Mouse (Mus musculus) R1 (cell line): ENCODE results near the gene Fam181a.
A peak's percentile ranks its signal among the peaks of the same experiment; 100 is the strongest.

ENCODE experiments used
- DNase-seq: peaks from one replicate; pipeline ENCODE4 v3.0.0-alpha.2; 2018; ENCODE audit warnings: low read depth, low spot score

Fam181a gene

DNA sequence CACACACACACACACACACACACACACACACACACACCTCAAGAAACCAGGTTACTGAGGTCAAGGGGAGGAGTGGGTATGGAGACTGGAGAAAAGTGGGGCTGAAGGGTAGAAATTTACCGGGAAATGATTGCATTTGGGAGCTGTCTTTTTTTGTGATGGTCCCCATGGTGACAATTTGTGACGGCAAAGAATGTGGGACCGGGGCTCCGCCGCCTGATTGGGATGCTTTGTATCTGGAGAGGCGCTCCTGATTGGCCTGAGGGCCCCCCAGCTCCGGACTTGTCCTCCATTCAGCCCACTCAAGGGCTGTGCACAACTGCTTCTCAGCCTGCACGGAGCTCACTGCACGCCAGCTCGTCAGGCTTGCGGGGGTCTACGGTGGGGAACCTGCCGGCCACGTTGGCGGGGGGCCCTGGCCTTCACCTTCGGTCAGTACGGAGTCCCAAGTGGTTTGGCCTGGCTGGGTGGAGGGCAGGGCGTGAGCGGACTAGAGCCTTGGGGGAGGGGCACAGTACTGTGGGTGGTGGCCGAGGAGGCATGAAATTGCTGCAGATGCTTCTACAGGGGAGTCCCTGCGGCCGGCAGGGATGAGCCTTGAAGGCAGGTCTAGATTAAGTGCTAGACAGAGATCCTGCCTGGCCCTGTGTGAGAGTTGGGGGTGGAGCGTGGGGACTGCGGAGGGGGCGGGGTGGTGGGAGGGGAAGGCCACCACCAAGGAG is 4.0 kb downstream of the Fam181a start:
- DNase-seq = peak; percentile 39

DNA sequence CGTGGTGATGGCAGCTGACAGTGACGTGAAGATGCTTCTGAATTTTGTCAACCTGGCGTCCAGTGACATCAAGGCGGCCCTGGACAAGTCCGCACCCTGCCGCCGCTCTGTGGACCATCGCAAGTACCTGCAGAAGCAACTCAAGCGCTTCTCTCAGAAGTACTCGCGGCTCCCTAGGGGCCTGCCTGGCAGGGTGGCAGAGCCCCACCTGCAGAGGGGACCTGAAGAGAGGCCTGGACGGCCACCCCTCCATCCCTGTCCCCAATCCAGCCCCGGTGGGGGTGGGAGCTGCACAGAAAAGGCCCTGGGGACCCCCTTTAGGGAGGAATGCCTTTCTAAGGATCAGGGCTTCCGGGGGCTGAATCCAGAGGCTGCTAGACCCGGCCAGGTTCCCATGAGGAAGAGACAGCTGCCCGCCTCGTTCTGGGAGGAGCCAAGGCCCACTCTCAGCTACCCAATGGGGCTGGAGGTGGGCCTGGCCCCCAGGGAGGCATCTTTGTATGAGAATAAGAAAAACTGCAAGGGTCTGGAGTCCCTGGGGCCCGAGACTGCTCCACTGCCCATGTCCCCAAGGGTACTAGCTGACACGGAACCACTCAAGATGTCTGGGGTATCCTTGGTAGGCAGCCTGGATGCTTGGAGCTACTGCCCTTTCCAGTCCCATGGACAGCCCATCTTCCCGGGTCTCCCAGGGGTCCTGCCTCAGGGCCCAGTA is 5.2 kb downstream of the Fam181a start:
- no peak for DNase-seq

DNA sequence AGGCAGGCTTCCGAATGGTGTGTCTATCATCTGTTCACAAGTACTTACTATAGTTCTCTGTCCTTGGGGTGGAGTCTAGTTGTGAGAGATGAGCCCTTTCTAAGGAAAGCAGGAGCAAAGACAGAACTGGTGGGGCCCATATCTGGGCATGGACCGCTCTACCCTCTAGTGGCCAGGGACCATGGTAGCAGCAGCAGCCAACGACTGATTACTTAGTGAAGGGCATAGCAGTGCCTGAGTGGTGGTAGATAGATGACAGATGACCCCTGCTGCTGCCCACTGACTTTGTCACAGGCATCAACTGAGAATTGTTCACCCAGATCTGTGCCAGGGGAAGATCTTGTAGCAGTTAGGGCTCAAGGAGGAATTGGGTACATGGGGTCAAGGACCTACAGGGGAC is 12.0 kb downstream of the Fam181a start:
- DNase-seq = peak; percentile 24

DNA sequence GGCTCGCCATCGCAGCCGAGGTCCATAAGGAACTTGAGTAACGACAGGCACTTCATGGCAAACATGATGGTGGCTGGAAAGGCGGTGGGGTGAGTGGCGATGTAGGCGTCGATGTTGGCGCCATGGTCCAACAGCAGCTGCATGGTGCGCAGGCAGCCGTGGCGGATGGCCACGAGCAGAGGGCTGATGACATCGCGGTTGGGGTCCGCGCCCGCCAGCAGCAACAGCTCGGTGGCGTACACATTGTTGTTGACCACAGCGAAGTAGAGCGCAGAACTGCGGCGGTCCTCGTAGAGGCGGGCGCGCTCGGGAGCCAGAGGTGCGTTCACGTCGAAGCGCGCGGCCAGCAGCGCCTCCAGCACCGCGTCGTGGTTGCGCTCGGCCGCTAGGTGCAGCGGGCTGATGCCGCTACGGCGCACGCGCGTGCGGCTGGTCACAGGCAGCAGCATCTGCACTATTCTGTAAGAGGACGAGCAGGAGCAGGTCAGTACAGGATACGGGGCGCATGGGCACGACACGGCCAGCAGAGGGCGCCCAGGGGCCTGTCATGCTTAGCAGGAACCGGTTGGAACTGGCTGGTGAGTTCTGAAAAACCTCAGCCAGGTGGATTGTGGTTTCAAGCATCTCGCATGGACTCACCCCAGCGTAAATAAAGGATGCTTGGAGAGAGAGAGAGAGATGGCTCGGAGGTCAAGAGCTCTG is 14.5 kb downstream of the Fam181a start:
- peak; percentile 94 for DNase-seq

DNA sequence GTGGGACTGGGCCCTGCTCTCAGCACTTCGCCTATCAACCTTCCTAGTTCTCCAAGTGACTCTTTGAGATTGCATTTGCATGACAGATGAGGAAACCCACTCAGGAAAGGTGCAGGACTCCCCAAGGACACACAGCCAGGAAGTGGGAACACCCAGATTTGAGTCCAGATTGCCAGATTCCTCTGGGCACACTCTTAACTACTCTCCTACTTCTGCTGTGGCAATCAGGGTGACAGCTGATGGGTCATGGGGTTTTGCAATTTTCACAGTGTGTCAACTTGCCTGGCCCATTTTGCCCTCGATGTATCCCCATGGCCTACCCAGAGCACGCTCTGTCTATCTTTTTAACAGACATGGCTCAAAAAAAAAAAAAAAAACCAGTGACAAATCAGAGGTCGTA is 15.8 kb downstream of the Fam181a start:
- no peak for DNase-seq

DNA sequence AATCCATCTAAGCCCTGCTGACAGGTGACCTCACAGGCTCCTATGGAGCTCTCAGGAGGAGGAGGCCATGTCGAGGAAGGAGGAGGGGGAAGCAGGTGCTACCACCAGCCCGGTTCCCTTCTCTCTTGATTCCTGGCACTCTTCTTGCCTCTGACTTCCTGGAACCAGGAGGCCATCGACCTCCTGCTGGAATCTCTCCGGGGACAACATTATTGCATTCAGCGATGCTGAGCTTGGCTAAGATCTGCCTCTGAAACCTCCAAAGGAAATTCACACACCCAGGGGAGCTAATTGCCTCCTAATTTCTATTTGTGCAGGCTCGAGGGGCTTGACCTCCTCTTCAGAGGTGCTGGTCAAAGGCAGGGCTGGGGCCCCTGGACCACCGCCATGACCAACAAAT is 16.3 kb downstream of the Fam181a start:
- no peak for DNase-seq

DNA sequence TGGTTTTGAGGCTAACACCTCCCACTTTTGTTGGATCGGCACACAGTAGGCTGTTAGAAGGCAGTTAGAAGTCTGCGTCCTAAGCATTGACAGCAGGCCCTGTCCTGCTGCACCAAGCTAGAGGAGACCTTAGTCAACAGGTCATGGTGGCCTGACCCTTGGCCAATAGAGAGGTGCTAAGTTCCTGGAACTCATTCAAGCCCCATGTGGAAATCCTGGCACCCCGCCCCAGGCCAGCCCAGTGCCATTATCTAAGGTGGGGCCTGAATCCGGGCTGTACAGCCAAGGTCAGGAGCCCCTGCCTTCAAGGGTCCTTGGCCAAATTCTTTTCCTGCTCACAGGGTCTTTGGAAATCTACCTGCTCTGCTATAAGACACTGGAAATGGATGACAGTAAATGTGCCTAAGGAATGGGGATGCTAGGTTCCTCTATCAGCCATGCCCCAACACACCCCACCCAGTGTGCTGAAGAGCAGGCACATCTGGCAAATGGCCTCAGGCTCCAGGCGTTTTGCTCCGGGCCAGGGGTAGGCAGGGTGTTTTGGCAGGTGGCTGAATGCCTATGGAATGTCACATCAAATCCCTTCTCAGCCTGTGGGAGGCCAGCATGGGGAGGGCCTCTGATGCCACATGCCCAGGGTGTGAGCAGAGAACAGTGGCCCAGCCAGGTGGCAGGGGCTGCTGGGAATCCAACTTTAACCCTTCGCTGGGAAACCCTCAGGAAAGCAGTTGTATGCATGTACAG is 17.8 kb downstream of the Fam181a start:
- DNase-seq = no peak

DNA sequence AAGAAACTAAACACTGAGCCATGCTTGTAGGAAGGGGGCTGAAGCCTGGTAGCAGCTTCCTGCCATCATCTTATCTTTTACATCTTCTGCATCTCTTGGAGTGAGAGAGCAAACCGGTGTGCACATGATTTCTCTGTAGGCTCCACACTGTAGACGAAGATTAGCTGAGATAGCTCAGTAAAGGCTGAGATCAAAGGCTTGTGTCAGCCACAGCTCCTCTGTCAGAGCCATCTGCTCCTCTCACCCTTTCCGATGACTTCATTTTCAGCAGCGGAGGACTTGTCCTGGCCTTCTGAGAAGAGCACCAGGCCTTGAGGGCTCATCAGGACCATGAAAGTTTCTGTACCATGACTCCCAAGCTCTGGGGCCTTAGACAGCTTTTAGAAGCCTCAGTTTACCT is 20.7 kb downstream of the Fam181a start:
- no peak for DNase-seq

DNA sequence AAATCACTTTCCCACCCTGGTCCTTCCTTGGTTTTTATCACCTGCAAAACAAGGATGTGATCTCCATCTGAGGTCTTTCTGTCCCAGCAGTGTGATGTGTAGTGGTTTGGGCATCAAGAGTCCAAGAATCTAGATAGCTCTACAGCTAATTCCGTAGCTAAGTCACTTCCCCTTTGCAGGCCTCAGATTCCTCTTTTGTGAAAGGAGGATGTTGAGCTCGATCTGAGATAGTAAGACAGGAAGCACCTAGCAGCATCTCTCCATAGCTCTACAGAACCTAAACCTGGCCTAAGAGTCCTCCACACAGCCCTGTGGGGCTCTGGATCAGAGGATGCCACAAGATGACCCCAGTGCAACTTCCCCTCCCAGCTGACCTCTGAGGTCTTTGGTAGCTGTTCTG is 22.1 kb downstream of the Fam181a start:
- no peak for DNase-seq

DNA sequence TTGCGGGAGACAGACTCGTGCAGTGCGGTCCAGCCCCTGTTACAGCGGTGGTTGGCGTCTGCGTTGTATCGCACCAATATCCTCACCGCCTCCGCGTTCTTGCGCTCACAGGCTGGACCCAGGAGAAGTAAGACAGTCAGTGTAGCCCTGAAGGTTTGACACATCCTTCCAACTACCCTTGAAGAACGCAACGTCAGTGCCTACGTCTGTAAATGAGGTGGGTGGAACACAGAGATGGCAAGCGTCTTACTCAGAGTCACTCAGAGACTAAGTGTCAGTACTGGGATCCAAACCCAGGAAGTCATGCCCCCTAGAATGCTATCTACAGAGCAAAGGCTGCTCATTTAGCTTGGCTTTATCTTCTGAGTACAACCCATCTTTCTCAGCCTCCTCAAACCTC is 22.7 kb downstream of the Fam181a start:
- no peak for DNase-seq

DNA sequence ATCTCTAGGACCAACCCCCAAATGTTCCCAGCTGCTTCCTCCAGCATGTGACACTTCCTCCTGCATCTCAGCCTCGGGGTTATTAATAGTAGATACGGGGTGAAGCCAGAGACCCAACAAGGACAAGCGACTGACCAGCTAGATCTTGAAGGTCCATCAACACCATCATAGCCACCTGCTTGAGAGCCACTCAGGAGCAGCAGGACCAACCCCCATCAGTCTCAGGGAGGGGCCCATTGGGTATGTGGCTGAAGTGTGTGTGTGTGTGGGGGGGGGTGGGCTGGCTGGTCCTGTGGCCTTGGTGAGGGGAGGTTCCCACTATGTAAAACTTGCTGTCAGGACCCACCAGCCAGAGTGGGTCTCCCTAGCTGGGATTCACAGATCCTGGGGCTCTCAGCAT is 26.0 kb downstream of the Fam181a start:
- no peak for DNase-seq

DNA sequence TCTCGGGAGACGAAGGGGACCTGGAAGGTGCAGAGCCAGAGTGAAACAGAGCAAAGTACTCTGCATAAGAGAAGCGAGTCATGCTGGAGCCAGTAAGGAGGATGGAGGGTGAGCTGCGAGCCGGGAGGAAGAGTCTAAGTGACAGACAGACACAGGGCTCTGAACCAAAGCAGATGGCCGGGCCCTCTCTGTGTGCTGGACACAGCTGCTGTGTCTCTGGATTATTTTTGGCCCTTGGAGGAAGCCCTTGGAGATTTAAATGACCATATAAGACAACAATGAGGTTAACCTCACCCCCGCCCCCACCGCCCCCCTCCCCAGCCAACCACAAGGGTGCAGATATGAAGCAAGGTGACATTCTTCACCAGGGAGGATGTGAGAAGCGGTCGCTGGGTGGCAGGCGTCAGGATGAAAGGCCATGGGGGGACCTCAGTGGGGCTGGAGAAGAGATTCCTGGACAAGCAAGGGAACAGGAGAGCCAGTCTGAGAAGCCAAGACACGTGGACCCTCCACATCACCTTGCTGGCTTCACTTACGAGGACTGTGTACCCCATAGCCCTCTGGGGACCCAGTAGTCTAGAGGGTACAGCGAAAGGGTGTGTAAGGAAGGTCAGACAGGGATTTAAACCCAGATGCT is 27.5 kb downstream of the Fam181a start:
- DNase-seq = no peak

DNA sequence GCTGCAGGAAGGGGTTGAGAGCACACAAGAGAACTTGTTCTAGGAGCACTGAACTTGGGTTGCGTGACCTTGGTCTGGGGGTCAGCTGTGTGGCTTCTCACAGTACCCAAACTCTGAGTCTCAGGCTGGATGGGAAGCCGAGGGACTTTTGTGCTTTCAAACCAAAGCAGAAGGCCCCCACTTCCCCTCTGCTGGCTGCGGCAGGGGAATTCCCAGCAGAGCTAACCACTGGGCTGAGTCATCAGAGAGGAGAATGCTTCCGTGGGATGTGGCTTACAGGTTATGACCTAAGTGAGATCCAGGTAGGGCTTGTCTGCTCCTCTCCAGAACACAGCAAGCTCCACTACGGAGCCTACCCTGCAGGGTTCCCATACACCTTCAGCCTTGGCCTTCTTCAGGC is 30.4 kb downstream of the Fam181a start:
- DNase-seq = no peak

DNA sequence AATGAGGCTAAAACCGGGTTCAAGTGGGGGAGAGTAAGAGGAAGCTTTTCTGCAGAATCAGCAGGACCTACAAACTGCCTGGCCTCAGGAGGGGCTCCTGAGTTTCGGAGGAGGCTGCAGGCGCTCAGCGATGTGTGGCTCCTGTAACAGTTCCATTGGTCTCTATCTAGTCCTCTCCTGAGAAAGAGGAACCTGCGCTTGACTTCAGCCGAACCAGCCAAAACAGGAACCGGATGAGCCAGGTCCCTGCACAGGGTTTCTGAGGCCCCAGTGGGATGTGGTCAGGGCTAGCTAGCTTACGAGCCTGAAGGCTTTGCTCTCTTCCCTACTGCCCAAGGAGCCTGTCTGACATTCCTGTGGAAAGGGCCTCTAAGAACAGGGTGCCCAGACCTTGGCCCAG is 32.7 kb downstream of the Fam181a start:
- no peak for DNase-seq

DNA sequence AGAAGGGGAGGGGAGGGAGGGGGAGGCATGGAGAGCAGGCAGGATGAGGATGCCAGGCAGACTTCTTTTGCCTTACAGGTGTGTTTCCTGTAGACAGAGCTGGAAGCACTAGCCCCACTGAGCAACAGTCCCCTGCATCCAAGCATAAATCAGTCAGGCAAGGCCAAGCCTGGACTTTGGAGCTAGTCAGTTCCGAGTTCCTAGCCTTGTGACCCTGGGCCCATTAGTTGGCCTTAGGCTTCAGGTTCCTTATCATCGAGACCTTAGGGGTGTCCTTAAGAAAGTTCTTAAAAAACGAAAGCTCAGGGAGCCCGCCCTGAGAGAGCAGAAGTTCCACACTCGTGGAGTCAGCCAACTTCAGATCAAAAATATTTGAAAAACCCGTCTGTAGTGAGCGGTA is 34.2 kb downstream of the Fam181a start:
- DNase-seq = no peak

DNA sequence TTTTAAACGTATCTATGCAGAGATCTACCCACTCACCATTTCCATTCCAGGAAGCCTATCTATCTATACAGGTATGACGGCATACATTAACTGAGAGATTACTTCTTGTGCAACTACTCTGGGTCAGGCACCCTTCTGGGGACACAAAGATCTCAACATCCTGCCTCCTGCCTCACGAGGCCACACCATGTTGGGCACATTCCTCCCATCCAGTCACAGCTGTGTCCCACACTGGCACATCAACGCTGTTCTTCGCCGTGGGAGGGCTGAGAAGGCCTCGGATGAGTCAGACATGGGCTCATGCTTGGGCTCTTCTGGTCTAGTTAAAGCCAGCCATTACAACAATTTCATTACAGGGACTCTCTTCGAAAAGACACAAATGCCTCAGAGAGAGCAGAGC is 36.2 kb downstream of the Fam181a start:
- no peak for DNase-seq

DNA sequence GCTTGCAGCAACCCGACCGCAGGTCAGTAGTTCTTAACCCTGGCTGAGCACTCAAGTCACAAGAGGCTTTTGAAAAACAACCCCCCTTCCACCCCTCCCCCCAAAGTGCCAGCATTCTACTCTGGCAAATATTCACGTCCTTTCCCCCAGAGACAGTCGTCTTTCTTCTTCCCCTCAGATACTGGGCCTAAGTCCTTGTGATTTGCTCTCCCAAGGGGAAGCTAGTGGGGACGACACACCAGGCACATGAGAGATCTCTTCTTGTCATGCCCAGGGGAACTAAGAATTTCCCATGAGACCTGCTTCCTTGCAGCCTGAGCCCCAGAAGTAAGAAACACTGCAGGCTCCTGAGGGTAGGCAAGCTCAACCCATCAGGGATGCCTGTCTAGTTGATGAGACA is 36.6 kb downstream of the Fam181a start:
- DNase-seq = no peak

DNA sequence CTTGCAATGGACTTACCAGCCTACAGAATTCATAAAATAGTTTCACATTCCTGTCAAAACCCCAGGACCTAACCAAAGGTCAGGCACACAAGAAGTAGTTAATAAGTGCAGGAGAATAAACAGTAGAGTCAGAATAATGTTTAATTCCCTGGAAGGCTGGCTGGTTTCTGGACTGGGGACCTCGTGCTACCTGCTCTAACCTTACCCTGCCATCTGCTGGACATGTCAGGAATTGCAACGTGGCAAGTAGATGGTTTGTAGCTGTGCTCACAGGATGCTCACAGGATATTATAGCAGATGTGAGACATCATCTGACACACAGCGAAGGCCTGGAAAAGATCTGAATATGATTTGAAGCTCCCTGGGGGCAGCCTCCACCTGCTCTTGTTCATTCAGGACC is 37.7 kb downstream of the Fam181a start:
- peak; percentile 67 for DNase-seq

DNA sequence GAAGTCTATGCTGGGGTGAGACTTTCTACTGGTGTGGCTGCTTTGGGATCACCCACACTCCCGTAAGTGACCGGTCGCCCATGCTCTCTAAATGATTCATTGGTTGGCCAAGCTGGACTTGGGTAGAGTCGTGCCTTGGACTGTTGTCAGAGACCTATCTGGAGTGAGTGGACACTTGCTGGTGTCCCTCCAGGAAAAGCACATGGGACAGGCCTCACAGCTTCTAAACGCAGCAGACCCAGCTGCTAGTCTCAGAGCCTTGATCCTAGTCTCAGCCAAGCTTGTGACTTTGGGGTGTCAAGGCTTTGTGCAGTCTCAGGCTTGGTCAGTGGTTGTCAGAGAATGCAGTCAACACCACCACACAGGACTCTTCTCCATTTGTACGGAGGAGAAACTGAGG is 42.0 kb downstream of the Fam181a start:
- no peak for DNase-seq

DNA sequence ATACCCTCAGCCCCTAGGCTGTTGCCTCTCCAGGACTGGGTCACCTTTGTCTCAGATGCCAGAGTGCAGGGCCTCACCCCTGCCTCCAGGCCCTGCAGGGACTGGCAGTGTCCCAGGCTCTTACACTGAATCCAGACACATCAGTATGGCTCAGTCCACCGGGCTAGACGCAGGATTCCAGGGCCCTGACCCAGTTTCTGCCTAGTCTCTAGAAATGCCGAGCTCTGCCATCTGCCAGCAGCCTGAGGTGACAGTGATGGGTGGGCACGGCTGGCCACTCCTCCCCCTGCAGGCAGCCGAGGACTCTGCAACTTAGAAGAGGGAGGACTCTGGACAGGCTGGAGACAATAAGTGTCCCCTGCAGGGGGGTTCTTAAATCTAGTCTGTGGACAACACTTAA is 42.8 kb downstream of the Fam181a start:
- DNase-seq = no peak

DNA sequence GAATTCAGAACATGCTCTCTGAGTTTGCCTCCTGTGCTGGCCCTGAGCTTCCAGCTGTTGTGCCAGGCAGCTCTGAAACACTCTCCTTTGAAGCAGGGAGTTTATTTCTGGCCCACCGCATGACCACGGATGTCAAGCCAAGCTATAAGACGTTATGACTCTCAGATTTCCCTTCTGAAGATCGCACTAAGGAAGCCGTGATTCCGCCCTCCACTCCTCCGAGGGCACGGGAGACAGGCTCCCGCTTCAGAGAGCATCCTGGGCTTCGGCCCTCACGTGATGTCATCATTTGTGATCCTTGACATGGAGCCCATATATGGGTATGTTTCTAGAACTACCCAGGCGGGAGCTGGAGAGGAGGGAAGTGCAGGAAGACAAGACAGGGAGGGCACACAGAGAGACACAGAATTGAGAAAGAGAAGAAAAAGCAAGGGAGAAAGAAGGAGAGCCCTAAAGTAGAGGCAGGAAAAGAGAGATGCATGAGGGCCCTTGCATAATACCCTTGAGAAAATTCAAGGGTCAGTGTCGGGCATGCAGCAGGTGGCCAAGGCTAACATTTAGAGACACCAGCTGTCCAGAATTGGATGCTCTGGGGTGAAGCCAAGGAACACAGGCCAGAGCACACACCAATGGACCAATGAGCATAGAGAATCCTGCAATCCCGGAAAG is 45.1 kb downstream of the Fam181a start, which contains the start of gene Asb2:
Asb2 (minus strand) TSS at position 256 of the 669 bp plus-strand sequence.
- no peak for DNase-seq
